Mouse (Mus musculus) layer of hippocampus, postnatal 25 days (tissue): ENCODE measurements around the gene Pakap. TPM values are rescaled to one million over a fixed set of nuclear protein-coding genes. Genes with fewer than 3 reads are reported as not detected.
A peak's percentile ranks its signal among the peaks of the same experiment; 100 is the strongest.

Experiments
- DNase-seq, 2 experiments: peaks; one replicate each; pipeline ENCODE4 v3.0.0; 2022; ENCODE audit warnings: mixed read lengths in 2 of 2, low spot score in 1 of 2; ENCODE audit errors: extremely low spot score in 1 of 2
- total RNA-seq, 2 experiments: library from RNA; stranded (reverse); gene quantifications; 2 replicates each; pipeline ENCODE4 v1.2.3; 2021

Pakap gene
- total RNA-seq, 2 experiments from 2014 or later, result 23.4 to 28.3 TPM

DNA sequence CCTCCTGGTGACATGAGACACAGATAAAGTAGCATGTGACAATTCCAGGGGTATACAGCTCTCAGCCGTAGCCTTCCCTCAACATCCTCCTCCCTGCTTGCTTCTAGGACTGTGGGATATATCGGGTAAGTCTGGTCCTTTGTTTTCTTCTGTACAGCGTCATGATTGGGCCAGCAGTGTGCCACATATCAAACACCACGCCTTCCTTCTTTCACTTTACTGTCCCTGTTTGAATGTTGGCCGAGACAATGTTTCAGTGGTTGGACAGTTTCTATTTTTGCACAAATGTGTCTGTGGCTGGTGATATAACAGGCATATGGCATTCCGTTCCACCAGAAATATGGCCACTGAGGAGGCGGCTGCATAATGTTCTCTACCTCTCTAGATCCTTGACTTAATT is 54.8 kb downstream of the Pakap start:
- DNase-seq, result no peak

DNA sequence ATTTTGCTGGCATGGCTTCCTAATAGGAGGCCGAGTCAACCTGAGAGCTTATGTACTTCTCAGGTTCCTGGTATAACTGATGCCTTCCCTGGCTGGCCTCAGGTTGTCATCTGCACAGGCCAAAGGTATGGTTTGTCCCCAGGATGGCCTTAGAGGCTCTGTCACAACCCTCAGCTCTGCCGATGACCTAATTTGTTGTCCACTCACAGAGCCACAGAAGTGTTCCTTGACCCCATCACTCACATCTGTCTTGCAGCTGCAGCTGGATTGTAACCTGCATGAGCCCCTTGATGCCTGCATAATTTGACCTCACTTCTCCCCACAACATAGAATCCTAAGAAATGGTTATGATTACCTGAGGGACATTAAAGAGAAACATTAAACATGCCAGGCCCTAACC is 56.8 kb downstream of the Pakap start:
- DNase-seq, result no peak

DNA sequence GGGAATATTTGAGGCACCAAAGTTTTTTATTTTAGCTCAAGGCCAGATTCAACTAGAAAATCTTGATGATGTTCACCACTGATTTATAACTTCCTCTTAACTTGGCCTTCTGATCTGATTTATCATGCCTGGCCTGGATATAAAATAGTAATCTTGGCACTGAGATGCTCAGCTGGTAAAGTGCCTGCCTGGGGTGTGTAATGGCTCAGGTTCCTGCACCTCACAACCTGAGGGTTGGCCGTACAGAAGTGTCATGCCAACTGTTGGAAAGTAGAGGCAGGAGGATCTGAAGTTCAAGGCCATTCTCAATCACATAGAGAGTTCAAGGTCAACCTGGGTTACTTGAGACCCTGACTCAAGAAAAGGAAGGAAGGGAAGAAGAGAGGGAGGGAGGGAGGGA is 57.3 kb downstream of the Pakap start:
- DNase-seq, result no peak

DNA sequence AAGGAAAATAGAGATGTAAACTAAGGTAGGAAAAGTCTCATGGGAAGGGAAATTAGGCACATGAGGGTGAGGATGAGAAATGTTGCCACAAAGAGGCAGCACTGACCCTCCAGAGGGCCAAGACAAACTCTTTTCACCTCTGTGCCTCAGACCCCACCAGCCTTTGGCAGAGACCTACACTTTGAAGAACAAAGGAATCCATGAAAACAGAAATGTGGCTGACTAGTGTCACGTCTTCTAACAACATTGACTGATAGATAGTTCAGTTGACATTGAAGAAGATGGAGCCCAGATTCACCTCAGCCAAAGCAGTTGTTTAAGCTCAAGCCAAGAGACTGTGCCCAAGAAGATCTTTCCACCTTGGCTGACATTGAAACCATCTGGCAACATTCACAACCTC is 57.8 kb downstream of the Pakap start:
- no peak for DNase-seq

DNA sequence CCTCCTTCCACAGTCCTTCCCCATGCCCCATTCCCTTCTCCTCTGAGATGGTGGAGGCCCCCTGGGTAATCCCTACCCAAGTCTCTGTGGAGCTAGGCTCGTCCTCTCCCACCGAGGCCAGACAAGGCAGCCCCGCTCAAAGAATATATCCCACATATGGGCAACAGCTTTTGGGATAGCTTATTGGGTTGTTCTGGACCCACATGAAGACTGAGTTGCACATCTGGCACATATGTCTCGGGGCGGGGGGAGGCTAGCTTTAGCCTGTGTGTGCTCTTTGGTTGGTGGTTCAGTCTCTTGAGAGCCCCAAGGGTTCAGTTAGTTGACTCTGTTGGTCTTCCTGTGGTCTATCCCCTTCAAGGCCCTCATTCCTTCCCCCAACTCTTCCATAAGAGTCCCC is 58.9 kb downstream of the Pakap start:
- DNase-seq, result no peak

DNA sequence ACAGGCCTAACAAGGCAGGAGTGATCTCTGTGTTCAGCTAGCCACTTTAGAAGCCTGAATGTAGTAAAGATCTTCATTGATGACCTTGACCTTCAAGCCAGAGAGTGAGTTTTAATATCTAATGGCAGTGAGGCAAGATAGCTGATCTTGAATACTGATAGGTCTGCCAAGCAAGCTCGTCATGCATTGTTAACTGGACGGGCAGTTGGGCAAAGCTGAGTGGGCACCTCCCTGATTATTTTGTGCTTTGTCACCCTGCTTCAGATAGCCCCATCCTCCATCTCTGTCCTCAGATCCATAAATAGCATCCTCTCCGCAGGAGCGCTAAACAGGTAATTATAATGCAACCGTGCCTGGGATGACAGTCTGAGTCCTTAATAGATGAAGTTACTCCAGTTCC is 64.4 kb downstream of the Pakap start:
- DNase-seq, result no peak

DNA sequence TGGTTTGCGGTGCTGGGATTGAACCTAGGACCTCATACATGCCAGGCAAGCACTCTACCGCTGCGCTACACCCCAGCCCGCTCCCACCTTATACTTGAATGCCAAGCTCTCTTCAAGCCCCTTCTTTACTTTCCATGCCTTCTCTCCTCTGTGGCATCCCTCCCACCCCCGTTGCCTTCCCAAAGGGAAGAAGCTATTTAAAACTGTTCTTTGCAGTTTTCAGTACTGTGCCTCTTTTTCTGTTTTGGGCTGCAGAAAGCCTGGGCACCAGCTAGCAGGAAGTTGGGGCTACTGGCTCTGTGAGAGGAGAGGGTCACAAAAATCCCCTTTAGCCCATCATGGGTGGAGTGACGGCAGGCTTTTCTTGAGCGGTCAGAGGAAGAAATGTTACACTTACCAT is 65.1 kb downstream of the Pakap start:
- DNase-seq, result no peak

DNA sequence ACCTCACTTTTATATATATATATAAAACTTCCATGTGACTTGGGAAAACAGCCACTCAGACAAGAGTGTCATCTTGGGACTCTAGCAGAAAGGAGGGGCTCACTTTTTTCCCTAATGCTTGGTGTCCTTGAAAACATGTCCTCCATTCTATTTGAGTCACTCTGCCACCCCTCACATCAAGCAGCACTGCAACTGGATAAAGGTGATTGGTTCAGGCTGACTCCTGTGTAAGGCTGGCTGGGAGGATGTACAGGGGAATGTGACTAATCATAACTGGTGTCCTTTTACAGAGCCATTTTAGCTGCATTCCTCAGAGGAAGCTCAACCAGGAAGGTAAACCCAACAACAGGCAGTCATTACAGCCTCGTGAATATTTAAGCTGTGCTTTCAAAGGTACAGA is 67.0 kb downstream of the Pakap start:
- no peak for DNase-seq

DNA sequence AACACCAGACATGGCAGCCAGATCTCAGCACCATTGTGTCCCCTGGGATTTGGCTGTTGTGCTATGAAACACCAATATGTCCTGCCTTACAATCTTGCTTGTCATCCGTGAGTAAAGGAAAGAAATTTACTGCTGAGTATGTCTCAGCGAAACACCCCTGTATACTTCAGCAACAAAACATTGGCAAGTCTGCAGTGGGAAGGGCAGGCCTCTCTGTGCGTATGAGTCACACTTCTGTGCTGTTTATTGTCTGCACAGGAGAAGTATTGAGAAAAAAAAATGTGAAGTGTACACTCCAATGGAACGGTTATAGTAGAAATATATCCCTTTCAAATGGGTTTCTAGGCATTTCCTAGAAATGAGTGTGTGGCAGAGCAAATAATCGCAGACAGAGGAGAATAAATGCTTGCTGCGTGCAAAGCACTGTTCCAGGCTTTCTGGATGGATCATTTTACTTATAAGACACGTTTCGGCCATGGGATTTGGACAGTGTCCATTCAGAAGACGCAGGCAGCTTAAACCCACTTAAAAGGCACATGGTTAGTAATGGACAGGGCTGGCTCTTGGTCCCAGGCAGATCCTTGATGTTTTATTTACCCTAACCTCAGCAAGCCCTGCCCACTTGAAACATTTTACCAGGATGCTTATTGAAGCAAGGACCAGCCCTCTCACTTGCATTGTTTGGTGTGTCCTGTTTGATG is 69.0 kb downstream of the Pakap start:
- no peak for DNase-seq

DNA sequence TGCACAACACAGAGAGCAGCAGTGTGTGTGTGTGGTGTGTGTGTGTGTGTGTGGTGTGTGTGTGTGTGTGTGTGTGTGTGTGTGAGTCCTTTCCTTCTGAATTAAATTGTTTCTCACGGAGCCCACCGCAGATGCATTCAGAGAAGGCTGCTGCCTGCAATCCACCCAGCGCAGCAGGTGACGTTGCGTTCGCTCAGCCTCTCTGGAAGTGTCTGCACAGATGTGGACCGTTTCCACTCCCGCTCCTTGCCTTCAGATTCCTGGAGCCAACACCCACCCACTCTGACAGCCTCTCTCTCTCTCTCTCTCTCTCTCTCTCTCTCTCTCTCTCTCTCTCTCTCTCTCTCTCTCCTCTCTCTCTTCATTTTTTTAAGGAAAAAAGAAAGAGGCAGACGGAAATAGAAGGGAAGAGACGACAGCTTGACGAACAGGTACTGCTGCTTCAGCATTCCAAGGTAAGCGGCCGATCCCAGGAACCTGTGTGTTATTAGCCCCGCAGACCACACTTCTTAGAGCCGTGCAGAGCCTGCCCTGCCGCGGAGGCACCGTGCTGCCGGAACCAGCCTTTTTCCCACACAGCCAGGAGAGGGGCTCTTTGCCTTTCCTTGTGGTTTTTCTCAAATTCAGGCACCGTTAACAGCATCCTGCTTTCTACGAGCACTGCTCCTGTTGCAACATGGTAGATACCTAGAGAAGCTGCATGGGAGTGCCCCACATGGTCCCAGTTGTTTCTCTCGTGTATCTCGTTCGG is 69.8 kb downstream of the Pakap start:
- peak in 1 of 2 experiments; percentile 29 for DNase-seq

DNA sequence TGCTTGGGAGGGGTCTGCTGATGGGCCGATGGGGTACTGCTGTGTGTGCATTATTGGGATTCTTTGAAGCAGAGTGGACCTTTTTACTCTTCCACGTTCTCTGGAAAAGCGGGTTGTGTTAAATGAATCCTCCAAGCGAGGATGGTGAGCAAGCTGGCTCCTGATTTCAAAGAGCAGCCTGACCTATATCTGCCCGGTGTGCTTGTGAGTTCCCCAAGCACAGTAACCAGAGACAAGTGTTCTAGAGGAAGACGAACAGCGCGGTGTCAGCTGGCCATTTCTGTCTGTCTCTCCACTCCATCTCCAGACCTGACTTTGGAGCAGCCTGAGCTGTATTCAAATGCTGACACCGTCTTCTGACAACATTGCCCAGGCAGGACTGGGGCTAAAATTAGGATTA is 71.0 kb downstream of the Pakap start:
- no peak for DNase-seq

DNA sequence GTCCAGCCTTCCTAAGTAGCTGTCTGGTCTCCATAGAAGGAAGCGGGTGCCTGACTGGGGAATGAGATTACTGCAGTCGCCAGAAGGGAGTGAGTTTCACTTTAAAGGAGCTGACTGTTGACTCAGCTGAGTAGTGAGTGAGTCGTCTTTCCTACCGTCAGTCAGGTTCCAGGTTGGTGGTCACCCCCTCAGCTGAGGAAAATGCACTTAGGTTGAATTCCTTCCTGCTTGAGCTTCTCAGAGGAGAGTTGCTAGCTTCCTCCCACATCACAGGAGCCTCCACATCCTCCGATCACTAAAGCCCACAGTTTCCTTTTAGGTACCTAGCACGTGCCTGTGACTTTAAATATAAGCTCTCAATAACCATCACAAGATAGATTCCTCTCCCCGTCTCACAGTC is 72.2 kb downstream of the Pakap start:
- no peak for DNase-seq

DNA sequence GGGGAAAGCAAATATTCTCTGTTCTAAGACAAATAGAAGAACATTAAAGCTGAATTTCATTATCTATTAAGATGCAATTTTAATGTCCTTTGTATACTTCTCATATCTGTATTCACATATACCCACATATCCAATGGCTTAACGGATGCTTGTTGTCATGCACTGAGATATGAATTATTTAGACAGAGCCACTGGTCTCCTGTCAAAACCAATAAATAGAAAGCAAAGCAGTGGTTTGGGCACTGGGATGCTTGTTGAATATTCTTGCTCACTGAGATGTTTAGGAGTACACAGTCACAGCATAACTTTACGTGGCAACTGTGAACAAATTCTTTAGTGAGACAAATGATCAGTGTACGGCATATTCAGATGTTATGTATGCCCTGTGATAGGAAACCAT is 73.0 kb downstream of the Pakap start:
- no peak for DNase-seq

DNA sequence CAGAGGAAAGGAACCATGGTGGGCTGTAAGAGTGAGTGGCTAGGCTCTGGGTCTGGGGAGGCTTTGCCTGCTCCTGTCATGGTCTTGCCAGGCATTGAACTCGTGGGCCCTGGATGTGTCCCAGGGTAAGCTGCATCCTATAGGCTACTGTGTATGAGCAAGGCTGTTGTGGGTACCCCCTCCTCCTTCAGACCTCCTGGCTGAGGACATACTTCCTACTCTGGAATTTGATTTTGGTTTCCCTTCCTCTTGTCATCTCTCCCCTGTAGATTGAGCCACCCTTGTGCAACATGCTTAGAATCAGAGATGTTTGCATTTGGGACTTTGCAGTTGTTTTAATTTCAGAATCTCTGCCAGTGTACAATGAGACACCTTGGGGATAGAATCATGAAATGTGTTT is 83.0 kb downstream of the Pakap start:
- DNase-seq, result no peak

DNA sequence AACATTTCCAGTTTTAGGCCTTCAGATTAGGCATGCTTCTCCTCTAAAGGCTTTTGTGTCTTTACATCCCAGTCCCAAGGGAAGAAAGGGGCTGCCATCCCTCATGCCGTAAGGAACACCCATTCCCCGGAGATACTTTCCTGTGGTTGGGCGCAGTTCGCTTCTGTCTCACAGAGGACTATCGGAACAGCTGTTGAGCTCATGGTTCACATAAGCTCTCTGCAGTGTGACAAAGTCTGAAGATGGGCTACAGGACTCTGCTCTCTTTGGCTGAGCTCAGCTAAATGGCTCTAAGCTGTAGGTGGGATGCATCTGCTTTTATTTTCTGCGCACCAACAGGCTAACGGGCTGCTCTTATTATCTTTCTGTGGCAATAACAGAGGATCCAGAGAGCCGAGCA is 83.6 kb downstream of the Pakap start:
- DNase-seq, result no peak

DNA sequence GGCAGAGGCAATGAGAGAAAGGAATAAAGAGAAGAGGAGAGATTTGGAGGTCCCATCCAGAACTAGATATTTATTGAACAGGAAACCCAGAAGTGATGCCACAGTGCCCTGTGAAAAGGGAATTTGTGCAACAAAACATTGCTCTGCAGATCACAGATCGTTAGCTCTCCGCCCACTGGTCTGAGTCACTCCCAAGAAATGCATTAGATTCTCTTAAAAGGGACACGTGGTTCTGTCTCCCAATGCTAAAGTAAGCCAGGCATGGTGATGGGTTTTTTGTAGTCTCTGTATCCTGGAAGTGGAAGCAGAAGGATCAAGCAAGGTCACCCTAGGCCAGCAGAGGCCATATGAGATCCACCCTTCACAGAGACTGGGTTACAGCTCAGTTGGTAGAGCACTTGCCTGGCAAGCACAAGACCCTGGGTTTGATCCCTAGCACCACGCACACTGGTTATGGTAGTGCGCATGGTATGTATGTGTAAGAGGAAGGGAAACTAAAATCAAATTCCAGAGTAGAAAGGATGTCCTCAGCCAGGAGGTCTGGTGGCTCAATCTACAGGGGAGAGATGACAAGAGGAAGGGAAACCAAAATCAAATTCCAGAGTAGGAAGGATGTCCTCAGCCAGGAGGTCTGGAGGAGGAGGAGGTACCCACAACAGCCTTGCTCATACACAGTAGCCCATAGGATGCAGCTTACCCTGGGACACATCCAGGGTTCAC is 84.4 kb downstream of the Pakap start:
- DNase-seq, result no peak

DNA sequence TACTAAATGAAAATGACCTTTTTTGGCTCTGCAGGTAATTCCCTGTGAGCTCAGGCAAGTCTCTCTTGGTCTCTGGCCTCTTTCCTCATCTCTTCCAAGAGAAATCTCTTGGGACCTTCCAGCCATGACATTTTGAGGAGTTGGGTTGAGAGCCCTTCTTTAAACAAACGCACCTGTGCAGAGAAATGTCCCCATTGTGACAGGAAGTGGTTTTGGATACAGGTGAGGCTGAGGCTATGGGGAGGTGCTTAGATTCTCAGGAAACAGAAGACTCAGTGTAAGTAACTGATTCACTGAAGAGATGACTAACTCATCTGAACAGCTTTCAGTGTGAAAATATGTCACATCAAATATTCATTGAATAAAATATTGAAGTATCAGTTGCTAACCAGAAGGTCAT is 88.0 kb downstream of the Pakap start:
- DNase-seq, result no peak

DNA sequence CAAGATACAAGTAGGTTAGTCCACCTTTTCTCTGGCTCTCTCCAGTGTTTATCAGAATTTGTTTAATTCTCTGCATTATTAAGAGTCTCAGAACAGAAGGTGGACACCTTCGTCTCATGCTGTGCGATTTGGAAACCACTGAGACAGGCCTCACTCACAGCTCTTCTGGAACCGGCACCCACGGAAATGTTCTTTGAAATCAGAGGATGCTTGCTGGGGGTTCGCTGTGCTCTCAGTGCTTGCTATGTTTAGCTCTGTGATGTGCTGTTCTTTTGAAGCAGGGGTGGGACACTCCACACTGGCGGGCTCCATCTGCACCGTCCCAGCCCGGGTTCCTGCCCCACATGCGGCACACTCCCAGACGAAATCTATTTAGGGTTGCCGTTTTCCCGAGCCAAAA is 88.4 kb downstream of the Pakap start:
- peak in 1 of 2 experiments; percentile 20 for DNase-seq

DNA sequence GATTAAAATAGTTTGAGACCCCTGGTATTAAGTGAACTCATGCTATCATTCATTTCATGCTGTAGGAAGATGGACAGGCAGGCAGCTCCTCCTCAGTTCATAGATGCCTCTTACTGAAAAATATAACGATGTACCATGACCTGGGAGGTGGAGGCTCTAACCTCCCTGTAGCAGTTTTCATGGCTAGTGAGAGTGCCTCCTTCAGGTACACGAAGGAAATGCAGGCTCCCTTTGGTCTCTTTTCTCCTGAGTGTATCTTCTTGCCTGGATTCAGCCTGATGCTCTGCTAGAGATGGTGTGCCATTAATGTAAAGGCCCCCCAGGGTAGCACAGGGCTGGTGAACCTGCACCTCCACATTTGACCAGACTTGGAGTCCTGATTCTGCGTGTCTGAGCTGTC is 88.9 kb downstream of the Pakap start:
- no peak for DNase-seq

DNA sequence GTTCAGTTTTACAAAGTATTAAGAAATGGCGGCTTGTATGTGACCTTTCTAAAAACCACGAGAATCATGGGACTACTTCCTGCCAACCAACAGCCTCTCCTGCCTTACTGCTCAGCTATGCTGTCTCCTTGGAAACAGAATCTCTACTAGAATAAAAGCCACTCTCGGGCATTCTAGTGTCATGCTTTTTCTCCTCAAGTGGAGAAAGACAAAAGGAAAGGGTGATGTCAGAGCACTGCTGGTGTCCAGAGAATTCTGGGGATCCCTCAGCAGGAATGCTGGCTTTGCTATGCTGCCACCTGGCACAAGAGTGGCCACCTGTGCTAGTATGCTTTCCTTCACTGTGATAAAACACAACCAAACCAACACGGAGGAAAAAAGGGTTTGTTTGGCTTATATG is 92.5 kb downstream of the Pakap start:
- DNase-seq, result no peak

DNA sequence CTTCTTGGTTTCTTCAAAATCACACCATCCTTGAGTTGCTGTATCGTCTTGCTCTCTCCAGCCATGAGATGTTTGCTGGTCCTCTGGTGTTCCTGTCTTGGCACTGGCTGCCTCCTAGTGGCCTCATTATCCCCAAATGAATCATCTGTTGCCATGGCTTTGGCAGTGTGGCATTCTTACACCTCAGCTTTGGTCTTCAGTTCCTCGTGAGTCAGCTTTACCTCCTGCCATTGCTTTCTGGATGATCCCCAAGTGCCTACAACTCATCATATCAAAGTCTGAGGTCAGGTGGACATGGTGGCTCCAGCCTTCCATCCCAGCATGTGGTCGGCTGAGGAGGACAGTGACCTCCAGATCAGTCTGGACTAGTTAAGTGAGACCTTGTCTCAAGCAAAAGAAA is 98.1 kb downstream of the Pakap start:
- DNase-seq, result no peak
